Mouse (Mus musculus) forelimb bud, embryonic 11.5 days (tissue): Measurements from ENCODE around the gene Fam171a1.
"Not testable (repeated sequence)": the region's sequence is repeated elsewhere in the genome, so short reads cannot be mapped to it uniquely, and the experiment has no call there.

Experiments
- DNase-seq: peaks from one replicate; pipeline ENCODE4 v3.0.0-alpha.2; 2012; ENCODE audit warnings: low read depth, low spot score

Gene Fam171a1

DNA sequence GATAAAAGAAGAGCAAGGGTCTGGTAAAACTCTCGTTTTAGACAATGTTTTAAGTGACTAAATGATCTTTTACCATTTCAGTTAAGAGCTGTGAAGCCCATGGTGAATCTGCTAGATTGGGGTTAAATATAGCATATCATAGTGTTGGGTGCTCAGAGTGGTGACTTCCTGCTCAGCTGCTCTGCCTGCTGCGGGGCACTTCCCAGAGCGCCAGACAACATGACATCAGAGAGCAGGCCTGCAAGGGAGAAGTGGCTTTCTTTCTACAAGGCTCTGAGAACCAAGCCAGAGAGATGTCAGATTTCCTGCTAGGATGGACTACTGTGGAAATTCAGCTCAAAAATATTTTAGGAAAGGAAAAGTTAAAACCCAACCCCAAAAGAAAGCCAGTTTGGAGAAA, 57.8 kb downstream of the Fam171a1 start:
- DNase-seq = no peak

DNA sequence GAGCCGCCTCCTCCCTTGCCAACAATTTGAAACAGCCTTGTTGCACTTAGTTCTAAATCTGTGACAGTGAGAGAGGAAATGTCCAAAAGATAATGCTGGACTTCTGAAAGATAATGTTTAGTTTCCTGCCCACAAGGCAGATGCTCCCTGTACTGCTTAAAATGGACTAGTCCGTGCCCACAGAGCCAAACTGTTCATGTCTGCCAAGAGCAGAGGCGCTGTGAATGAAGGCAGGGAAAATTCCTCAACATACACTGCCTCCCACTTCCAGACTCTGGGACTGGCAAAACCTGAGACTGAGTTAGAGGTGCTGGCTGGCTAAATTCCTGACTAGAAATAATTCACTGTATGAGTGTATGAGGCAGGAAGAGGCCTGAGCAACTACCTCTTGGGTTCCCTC, 58.6 kb downstream of the Fam171a1 start:
- DNase-seq = no peak

DNA sequence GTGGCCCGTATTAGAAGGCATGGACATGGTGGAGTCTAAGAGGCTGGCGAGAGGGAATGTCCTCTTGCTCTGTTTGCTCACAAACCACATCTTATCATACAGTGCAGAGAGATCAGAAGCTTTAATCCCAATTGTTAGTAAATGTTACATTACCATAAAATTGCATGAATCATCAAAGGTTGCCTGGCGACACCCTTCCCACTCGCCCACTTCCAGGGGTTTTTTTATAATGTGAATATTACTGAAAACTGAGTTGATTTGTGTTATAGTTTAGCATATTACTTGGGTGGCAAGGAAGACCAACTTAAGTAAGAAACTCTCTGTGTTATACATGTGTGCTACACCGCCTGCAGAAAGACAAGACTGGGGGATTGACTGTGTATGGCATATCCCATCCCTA, 60.9 kb downstream of the Fam171a1 start:
- no peak for DNase-seq

DNA sequence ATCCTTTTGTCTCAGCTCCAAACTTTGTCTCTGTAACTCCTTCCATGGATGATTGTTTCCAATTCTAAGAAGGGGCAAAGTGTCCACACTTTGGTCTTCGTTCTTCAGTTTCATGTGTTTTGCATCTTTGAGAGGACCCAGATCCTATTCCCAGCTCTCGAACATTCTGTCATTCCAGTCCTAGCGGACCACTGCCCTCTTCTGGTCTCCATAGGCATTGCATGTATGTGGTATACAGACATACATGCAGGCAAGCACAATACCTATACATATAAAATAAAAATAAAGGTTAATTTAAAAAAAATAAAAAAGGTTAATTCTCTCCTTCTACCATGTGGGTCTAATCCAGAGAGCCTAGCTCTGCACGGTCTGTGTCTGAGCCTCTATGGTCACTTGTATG, 62.0 kb downstream of the Fam171a1 start:
- not testable (repeated sequence) for DNase-seq

DNA sequence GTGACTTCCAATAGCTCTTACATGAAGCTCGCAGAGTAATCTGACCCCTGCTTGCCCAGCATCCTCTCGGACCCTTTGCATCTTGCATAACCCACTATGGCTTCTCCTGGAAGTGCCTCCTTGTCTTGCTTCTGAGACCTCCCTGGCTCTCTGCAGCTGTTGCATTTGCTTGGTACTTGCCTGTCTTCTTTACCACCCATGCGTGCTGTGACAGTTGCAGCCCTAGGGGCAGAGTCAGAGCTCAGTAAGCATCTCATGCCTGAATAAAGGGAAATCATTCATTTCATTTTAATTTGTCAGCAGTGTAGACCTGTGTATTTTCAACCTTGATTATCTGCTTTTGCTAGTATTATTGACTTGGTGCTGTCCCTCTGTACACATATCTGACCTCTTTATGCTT, 62.7 kb downstream of the Fam171a1 start:
- no peak for DNase-seq

DNA sequence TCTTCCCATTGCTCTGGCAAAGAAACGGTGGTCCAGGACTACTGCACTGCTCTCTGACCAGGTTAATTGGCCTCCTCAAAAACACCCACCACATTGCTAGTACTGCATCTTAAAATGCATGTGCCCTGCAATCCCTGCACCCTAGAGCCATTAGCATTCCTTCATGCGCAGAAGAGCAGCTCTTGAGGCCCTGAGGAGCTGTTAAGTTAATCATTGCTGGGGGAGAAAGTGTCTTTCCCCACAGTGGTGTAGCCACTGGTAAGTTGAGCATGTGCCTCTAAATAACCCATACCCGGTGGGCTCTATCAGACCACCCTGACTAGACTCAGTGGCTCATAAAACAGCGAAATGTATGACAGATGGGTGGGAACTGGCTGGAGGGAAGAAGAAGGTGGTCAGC, 66.5 kb downstream of the Fam171a1 start:
- DNase-seq = no peak

DNA sequence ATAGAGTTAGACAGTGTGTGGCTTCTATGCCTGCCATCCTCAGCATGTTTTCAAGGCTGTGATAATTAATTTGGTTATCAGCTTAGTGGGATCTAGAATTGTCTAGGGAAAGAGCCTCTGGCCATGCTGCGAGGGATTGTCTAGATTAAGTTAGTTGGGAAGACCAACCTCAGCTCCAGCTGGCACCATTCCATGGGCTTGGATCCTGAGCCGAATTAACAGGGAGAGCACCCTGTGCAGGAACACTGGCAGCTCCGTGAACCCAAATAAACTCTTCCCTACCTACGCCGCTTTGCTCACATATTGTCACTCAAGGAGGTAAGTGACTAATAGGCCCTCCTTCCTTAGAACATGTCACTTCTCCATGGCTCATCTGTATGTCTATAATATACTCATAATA, 69.6 kb downstream of the Fam171a1 start:
- DNase-seq = no peak

DNA sequence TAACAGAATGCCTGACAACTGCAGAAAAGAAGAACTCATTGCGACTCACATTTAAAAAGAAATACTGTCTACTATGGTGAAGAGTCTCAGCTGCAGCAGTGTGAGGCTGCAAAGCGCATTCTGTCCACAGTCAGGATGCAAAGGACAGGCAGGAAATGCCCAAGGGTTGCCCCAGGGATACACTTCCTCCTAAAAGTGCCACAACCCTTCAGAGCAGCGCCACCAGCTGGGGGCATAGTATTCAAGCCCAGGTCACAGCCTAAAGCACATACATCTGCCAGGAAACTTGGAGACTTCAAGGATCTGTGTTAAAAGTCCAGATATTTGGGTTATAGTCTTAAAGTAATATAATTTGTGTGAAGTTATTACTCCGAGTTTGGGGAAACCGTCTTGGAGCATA, 71.3 kb downstream of the Fam171a1 start:
- no peak for DNase-seq

DNA sequence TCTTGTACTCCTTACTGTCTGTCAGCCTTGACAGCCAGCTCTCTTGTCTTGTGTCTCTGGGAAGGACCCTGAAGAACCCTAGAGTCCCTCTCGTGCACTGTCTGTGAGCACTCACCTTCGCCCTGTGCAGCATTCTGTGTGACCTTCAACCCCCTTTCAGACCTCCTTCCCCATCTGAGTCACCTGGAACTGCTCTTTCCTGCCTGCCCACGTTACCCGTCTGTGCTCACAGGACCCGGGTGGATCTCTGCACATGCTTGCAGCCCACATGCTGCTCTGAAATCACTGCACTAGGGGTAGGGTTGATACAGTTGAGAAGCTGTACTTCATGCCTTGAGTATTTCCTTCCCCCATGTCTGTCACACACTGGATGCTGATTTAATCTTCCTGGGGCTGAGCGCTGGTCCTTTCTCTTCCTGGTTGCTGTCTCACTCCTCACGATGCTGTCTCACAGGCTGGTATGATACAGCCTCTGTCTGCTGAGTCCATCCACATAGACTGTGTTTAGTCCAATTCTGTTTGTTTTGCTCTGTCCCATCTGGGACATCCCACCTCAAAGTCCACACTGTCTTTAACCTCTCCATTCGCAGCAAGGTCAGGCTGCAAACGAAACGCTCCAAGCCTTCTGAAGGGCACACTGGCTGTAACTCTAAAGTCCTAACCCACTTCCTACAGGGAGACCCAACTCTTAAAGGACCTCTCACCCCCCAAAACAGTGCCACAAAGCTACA, 74.9 kb downstream of the Fam171a1 start:
- no peak for DNase-seq

DNA sequence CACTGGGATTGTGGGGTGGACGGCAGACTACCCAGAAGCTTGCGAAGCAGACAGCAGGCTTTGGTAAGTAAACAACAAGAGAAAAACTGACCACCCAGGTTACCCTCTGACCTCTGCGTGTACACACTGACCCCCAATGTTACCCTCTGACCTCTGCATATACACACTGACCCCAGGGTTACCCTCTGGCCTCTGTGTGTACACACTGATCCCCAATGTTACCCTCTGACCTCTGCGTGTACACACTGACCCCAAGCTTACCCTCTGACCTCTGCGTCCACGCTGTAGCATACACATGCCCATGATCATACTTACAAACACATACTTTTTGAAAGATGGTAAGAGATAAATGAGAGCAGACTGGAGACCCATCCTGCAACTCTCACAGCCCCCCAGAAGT, 77.1 kb downstream of the Fam171a1 start:
- no peak for DNase-seq

DNA sequence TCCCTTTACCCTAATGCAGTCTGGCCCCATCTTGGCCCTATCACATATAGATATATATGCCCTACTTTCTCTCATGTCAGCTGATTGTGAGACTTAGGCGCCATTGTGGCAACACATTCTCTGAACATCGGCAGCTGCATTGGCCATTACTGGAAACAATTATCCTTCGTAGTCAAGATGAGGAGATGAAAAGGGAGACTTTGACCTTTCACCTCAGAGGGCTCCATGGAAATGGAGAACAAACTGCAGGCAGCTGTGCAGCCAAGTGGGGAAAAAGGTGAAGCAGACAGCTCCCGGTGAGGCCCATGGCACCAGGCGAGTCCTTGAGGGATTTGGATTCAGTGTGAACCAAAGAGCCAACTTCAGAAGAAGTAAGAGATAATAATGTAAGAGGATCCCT, 81.5 kb downstream of the Fam171a1 start:
- DNase-seq = no peak

DNA sequence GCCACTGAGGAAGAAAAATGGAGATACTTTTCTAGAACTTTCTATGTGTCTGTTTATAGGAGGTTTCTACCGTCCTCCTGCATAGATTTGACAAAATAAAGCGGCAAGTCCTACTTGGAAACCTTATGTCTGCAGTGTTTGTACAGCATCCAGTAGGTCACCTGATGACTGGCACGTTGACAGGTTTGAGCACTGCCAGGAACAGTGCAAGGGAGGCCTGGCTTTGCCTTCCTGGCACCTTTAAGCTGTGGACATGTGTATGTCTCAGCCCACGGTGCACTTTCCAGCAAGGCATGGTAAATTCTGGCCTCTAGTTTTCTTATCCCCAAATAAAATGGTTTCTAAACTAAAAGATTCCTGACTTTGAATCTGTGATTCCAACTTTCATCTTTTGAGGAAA, 86.4 kb downstream of the Fam171a1 start:
- no peak for DNase-seq

DNA sequence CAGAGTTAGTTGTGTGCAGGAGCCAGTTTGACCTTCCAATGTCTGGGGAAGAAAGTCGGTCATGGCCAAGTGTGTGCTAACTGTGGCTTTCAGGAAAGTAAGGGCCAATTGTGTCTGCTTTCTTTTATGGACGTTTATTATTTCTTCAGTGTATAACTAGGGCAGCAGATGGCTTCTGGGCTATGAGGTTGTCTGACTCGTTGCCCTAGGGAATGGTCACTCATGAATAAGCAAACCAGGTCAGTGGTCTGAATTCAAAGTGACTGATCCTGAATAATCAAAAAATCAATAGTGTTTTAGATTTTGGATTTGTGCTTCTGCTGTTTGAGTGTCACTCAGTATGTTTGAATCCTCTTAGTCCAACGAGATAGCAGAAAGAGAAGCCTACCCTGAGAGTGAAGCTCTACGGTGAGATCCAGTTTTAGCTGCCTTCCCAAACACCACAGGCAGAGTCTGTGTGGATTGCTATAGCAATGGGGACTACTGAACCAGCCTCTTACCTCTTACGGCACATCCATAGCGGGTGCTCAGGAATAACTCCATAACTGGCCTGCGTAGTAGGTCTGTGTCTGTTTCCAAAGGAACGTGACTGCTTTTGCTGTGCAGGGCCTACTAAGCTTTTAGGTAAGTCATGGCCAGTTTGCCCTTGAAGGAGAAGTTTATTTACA, 93.1 kb downstream of the Fam171a1 start:
- no peak for DNase-seq

DNA sequence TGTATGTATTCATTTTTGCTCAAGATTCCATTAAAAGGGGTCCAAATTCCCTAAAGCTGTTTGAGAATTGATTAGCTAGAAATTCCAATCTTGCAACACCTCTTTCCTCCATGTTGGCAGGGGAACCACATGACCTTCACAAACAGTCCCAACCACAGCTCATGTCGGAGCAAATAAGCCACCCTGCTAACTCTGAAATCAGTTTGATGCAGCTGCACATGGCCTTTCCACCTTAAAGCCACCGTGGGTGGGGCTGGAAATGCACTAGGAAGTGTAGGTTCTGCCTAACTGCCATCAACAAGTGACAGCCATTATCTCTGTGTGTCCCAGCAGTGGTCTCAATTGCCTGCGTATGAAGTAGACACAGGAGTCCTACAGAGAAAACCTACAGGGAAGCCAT, 101.5 kb downstream of the Fam171a1 start:
- DNase-seq = no peak

DNA sequence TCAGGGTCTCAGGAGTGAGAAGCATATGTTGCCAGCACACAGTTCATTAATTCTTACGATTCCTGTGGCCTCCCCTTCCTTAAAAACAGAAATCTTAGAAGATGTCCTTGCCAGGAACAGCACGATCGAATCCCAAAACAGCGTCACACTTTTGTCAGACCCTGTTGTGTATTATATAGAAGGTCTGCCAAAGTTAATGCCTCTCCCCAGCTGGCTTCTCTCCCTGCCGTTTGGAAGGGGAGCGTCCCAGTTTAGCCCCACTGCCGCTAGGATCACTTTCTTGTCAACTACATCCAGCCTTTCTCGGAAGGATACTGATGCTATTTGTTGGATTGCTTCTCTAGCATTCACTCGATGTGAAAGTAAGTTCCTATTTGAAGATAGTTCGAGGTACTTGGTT, 102.6 kb downstream of the Fam171a1 start:
- no peak for DNase-seq

DNA sequence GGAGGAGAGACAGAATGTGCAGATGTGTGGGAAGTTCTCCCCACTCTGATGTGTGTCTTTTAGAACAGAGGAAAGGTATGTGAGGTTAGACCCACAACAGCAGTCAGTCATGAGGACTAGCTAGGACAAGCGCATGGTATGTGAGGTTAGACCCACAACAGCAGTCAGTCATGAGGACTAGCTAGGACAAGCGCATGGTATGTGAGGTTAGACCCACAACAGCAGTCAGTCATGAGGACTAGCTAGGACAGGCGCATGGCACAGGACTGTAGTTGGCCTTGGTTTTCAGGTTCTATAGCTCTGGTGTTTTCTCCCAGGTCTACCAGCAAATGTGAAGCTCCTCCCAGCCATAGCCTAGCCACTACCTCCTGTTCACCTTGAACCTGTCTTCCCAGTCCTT, 103.6 kb downstream of the Fam171a1 start:
- DNase-seq = not testable (repeated sequence)

DNA sequence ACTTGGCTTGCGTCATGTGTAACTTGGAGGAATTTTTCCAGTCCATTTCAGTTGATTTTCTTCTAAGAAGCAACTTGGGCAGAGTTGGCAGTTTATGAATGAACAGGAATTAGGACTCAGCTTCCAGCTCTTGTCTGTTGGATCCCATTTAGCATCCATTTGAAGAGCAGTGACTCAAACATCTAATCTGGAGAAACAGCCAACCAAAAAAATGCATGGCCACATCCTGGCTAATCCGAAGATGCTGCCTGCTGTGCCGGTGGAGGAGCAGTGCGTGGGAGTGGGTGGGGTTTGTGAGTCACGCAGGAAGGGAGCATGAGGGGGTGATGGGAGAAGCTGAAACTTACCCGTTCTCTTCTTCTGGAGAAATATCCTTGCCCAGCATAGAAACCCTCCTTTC, 104.2 kb downstream of the Fam171a1 start:
- DNase-seq = no peak

DNA sequence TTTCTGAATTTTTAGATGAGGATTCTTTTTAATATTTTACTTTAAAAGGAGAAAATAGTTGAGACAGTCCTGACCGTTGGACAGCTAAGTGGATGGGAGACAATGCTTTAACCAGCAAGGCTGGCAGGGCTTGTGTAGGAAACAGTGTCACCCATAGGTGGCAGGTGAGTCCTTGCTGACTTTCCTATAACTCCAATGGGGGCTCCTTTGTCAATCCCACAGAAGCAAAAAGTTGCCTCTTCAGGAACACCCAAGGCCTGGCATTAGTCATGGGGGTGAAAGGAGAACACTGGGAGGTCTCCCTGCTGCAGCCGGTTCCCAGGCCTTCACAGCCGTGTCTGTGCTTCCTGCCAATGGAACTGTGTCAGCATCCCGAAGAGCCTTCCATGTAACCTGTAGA, 114.5 kb downstream of the Fam171a1 start:
- no peak for DNase-seq

DNA sequence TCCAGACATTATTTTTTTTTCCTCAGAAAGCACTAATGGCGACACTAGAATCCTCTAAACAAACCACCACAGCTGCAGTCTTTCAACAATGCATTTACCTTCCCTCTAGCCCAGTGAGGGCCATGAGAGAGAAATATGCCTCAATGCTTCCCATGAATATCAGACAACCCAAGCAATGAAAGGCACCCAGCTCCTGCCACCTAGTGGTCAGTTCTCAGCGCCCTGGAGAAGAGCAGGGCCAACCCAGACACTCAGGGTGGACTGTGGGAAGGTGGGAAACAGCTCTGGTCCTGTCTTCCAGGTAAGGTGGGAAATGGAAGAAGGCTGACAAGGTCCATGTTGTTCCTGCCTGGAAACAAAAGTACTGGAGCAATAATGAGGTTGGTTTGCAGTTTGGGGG, 115.0 kb downstream of the Fam171a1 start:
- DNase-seq = peak; percentile 38

DNA sequence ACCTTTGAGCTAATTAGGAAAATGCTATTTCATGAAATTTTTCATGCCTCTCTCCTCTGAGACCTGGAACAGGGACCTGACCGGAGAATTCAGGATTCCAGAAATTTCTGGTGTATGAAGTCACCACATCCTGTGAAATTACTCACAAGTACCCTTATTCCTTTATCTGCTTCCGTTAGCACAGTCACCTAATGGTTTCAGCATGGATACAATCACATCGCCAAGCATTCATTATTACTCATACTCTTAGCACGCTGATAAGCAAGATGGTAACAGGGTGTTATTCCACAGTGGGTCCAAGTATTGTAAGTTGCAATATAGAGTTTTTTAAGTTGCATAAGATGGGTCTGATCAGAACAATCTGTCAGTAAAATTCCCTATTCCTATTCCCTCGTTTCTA, 125.2 kb downstream of the Fam171a1 start:
- DNase-seq = no peak

DNA sequence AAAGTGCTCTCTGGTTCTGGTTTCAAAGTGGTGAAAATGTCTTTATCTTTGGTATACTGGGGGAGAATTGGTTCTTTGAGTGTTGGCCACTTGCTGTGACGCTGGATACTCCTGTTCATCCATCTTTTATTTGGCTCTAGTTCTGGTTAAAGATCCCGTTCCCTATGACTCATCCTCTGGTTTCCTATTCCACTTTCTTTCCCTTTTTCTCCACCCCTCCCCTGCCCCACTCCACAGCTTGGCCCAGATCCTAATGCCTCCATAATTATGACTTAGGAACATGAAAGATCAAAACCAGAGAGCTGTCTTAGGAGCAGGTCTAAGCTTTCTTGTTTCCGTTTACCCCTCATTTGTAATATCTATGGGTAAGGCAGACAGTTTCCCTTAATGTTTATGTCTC, 130.2 kb downstream of the Fam171a1 start:
- DNase-seq = no peak

DNA sequence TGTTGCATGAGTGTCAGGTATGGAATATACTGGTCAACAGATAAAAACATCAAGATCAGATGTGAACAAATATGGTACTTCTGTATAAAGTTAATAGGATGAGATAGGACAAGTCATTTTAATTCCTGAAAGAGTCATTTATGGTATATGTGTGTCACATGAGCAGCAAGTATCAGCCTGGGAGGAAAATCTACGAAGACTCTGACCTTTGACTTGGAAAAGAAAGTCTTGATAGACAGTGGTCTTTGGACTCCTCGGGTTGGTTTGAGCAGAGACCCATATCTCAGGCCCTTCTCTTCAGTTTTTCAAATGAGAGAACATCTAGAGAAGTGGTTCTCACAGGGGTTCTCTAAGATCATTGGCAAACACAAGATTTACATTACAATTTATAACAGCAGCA, 137.3 kb downstream of the Fam171a1 start:
- no peak for DNase-seq

DNA sequence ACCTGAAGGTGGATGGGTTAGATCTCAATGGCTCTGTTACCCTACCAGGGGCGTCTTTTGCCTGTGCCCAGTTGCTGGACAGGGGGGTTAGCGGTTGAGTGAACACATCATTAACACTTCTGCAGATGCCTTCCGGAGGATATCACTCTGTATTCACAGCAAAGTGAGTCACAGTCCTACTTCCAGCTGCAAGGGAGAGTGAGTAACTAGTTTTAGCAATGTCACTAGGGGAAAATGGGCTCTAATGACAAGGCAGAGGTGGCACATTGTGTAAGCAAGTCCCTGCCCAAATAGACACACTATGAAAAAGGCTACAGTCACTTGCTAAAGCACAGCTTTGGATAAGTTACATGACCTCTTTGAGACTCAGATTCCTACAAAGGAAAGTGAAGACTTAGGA, 152.4 kb downstream of the Fam171a1 start:
- no peak for DNase-seq

DNA sequence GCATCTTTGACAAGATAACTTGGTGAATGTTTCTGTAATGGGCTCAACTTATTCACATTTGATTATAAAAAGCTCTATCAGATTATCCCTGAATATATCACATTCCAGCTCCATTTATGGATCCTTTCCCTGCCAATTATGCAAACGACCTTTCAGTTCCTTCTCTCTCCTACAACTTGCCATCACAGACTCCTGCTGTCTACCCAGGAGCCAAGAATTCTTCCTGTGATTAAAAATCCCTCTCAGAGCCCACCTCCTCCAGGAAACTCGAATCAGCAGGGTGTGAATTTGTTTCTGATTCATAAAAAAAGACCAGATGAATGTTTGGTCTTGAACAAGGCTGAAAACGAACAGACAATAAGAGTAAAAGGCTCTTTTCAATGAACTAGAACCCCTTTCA, 153.9 kb downstream of the Fam171a1 start:
- no peak for DNase-seq
